Mouse (Mus musculus) heart, postnatal 0 days (tissue): Measurements from ENCODE around the gene Ube2l3. TPM values are rescaled to one million over a fixed set of nuclear protein-coding genes. Genes with fewer than 3 reads are reported as not detected.
"Not testable (repeated sequence)": the region's sequence is repeated elsewhere in the genome, so short reads cannot be mapped to it uniquely, and the experiment has no call there.

ENCODE experiments used
- ATAC-seq: fragments of 200-750 bp; cut with Nextera tagmentation; 2 replicates; pipeline ENCODE4 v1.8.0; 2017; ENCODE audit warnings: low read depth, moderate number of reproducible peaks, moderate library complexity; ENCODE audit not compliant: insufficient read depth
- DNase-seq: peaks from one replicate; pipeline ENCODE4 v3.0.0-alpha.2; 2016; ENCODE audit warnings: low spot score
- H3K27ac ChIP-seq: fragments of 300-500 bp; sonication (generic); 2 replicates; pipeline ENCODE4 v1.5.1; 2014; ENCODE audit warnings: low read depth, mild to moderate bottlenecking
- H3K27me3 ChIP-seq: fragments of 300-500 bp; sonication (generic); 2 replicates; pipeline ENCODE4 v1.6.1; 2014; ENCODE audit warnings: low read length, mixed read lengths; ENCODE audit not compliant: control insufficient read depth, insufficient read depth
- H3K36me3 ChIP-seq: fragments of 300-500 bp; sonication (generic); replicated peaks from 2 replicates; pipeline ENCODE4 v1.6.1; 2014; ENCODE audit warnings: low read length, mixed read lengths; ENCODE audit not compliant: control insufficient read depth, insufficient read depth
- H3K4me1 ChIP-seq: fragments of 300-500 bp; sonication (generic); 2 replicates; pipeline ENCODE4 v1.6.1; 2014; ENCODE audit warnings: antibody characterized with exemption; ENCODE audit not compliant: control insufficient read depth, insufficient read depth
- H3K4me2 ChIP-seq: fragments of 300-500 bp; sonication (generic); 2 replicates; pipeline ENCODE4 v1.6.1; 2014; ENCODE audit warnings: low read depth, mild to moderate bottlenecking, low read length, moderate library complexity
- H3K4me3 ChIP-seq: fragments of 300-500 bp; sonication (generic); 2 replicates; pipeline ENCODE4 v1.5.1; 2014; ENCODE audit warnings: low read depth, low read length
- H3K9ac ChIP-seq: fragments of 300-500 bp; sonication (generic); replicated peaks from 2 replicates; pipeline ENCODE4 v1.6.1; 2014; ENCODE audit warnings: low read depth, low read length, mixed read lengths
- H3K9me3 ChIP-seq: fragments of 300-500 bp; sonication (generic); replicated peaks from 2 replicates; pipeline ENCODE4 v1.6.1; 2016; ENCODE audit warnings: low read length; ENCODE audit not compliant: control insufficient read depth
- CTCF ChIP-seq: IDR thresholded peaks from 2 replicates; pipeline ENCODE4 v1.5.1; 2016; ENCODE audit warnings: antibody characterized with exemption, control low read depth, low read depth
- EP300 ChIP-seq: IDR thresholded peaks from 2 replicates; pipeline ENCODE4 v1.6.1; 2016; ENCODE audit warnings: antibody characterized with exemption, low read depth
- WGBS: fragments of 180-500 bp; shearing (Covaris S2); extraction: QIAGEN DNeasy Blood & Tissue Kit; methylation state at CpG from one replicate; pipeline ENCODE4 v1.1.7; 2014; 5-methylcytosine and 5-hydroxymethylcytosine counted together
- polyA plus RNA-seq: library from polyadenylated mRNA; unstranded; fragments of >200 nt; fragmentation: Nextera tagmentation; extraction: Ambion mirVana; gene quantifications from 2 replicates; pipeline ENCODE4 v1.2.1, GENCODE M21; 2015
- total RNA-seq: library from RNA; depleted of rRNA; stranded (reverse); fragments of >200 nt; gene quantifications from 2 replicates; pipeline ENCODE4 v1.2.3, GENCODE M21; 2014; ENCODE audit warnings: low replicate concordance

Ube2l3 gene
- total and polyA plus RNA-seq, 2 experiments from 2014 or later = 62.5 to 254 TPM

DNA sequence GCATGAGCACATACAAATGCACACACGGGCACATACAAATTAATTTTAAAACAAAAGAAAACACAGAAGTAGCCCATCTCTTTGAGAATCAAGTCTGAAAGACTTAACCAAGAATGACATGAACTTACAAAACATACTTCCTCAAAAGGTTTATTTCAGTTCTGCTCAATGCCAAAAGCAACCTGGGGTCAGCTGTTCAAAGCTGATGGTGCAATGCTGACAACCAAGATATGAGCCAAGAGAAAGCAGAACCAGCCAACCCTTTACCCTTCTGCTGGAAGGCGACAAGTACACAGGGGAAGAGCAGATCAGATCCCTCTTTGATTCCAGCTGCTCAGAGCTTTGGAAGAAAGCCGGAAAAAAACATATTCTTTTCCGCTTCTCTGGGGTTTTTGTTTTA is 21.1 kb downstream of the Ube2l3 start:
- Histone ChIP-seq H3K4me3 (no peak overlapping the region), H3K27me3 (no peaks in the 10 kb centered on the region), H3K9me3 (no peaks in the 10 kb centered on the region), H3K27ac (0 out of 2 replicates have a peak overlapping the region, but pooled peaks have one; percentile 7), H3K36me3 (peaks cover 12% of the 10 kb centered on the region; the same call in 1 of the 2 replicates), H3K4me2 (no peak overlapping the region), H3K4me1 (peaks cover 6% of the 10 kb centered on the region; the same call in 1 of the 2 replicates), H3K9ac (no peak overlapping the region)
- TF ChIP-seq EP300 (no peak), CTCF (no peak)
- 56% methylated on average over 4 of the region's 4 CpGs for WGBS
- DNase-seq (no peak), ATAC-seq (no peak)

GRCm38 (mm10) chr16:17179706-17180105 is 22.7 kb downstream of the Ube2l3 start:
- DNase-seq = no peak
- no peak overlapping the region for H3K4me3 ChIP-seq
- 92% methylated on average over 3 of the region's 3 CpGs for WGBS
- H3K27me3 ChIP-seq = no peaks in the 10 kb centered on the region
- no peak overlapping the region for H3K27ac ChIP-seq
- H3K4me1 ChIP-seq = peaks cover 6% of the 10 kb centered on the region; the same call in 1 of the 2 replicates
- H3K4me2 ChIP-seq = no peak overlapping the region
- TF ChIP-seq EP300 (no peak), CTCF (no peak)
- no peaks in the 10 kb centered on the region for H3K9me3 ChIP-seq
- peaks cover 22% of the 10 kb centered on the region for H3K36me3 ChIP-seq
- no peak overlapping the region for H3K9ac ChIP-seq
- ATAC-seq = no peak

DNA sequence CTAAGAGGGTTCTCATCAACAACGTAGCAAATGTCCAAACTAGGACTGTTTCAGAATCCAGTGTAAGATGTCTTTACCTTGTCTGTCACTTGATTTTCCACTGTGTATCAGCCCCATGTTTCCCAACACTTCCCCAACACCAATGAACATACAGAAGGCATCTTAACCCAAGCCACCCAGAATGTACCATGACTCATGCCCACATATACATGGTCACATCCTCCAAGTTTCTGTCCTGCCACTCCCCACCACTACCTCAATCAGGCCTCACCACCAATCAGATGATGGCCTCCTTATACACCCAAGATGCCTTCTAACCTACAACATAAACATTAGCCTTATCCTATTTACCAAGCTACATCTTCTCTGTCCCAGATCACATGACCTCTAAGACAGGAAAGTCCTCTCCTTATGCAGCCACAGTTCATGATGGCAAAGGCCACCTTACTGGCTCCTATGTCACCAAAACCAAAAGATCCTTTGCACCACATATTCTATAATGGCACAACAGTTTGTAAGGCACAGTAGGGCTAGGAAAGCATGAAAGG is 24.8 kb downstream of the Ube2l3 start:
- DNase-seq (no peak), ATAC-seq (no peak)
- H3K9ac ChIP-seq = no peak overlapping the region
- no peaks in the 10 kb centered on the region for H3K9me3 ChIP-seq
- no peak overlapping the region for H3K4me3 ChIP-seq
- peaks cover 6% of the 10 kb centered on the region; the same call in 1 of the 2 replicates for H3K4me1 ChIP-seq
- no peak overlapping the region for H3K4me2 ChIP-seq
- H3K36me3 ChIP-seq = peaks cover 40% of the 10 kb centered on the region
- H3K27ac ChIP-seq = no peak overlapping the region
- no peaks in the 10 kb centered on the region for H3K27me3 ChIP-seq
- no peak for TF ChIP-seq CTCF
- no peak for TF ChIP-seq EP300
- 85% methylated on average over 1 of the region's 1 CpGs for WGBS

GRCm38 (mm10) chr16:17175765-17176164 is 26.7 kb downstream of the Ube2l3 start:
- Histone ChIP-seq H3K4me1 (peaks cover 6% of the 10 kb centered on the region; the same call in 1 of the 2 replicates), H3K4me2 (no peak overlapping the region), H3K9ac (no peak overlapping the region), H3K4me3 (no peak overlapping the region), H3K9me3 (no peaks in the 10 kb centered on the region), H3K27me3 (no peaks in the 10 kb centered on the region), H3K27ac (no peak overlapping the region), H3K36me3 (peaks cover 52% of the 10 kb centered on the region)
- ATAC-seq (no peak), DNase-seq (no peak)
- 80% methylated on average over 2 of the region's 2 CpGs for WGBS
- TF ChIP-seq CTCF = no peak
- TF ChIP-seq EP300 = no peak

DNA sequence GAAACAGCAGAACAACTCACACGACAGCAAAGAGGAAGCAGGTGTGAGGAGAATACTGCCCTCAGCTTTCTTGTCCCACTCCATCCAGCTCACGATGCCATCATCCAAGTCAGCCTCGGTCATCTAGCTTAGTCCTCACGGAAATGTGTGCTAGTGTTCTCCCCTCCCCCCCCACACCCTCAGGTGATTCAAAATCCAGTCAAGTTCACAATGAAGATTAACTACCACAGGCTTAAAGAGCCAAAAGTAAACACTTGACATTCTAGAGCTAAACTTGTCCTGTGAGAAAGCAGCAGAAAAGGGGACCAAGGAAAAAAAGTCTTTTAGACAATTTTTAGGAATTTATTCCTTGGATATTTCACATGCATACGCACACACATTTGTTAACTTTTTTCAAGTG is 34.4 kb downstream of the Ube2l3 start:
- no peak overlapping the region for H3K27ac ChIP-seq
- 91% methylated on average over 5 of the region's 5 CpGs for WGBS

DNA sequence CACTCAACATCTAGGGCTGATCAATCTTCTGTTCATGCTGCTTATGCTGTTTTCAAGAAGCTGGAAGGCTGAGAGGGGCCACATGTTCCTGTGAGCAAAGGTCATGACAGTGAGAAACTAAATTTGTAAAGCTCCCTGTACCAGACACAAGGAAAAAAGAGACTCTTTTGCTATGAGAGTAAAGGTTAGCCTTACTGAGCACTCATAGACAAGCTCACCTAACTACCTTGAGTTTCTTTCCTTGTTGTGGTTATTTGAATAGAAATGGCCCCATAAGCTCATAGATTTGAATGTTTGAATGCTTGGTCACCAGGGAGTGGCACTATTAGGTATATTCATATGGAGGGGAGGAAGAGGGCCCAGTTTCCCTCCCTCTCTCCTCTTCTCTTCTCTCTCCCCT is 35.3 kb downstream of the Ube2l3 start:
- Histone ChIP-seq H3K9ac (no peak overlapping the region), H3K27me3 (no peaks in the 10 kb centered on the region), H3K9me3 (no peaks in the 10 kb centered on the region), H3K27ac (no peak overlapping the region), H3K4me2 (no peak overlapping the region), H3K4me1 (no peaks in the 10 kb centered on the region), H3K4me3 (no peak overlapping the region), H3K36me3 (peaks cover 32% of the 10 kb centered on the region)
- ATAC-seq (no peak), DNase-seq (no peak)
- no peak for TF ChIP-seq EP300
- TF ChIP-seq CTCF = no peak

More for the DNA sequence above, 34.4 kb downstream of the Ube2l3 start:
- no peaks in the 10 kb centered on the region for H3K4me1 ChIP-seq
- no peak for TF ChIP-seq CTCF
- TF ChIP-seq EP300 = no peak
- H3K9ac ChIP-seq = no peak overlapping the region
- H3K36me3 ChIP-seq = peaks cover 35% of the 10 kb centered on the region
- DNase-seq = no peak
- H3K9me3 ChIP-seq = no peaks in the 10 kb centered on the region
- ATAC-seq = no peak
- no peaks in the 10 kb centered on the region for H3K27me3 ChIP-seq
- no peak overlapping the region for H3K4me3 ChIP-seq
- no peak overlapping the region for H3K4me2 ChIP-seq

- not testable (repeated sequence) for ATAC-seq, H3K4me2 ChIP-seq, H3K4me3 ChIP-seq, H3K27me3 ChIP-seq, DNase-seq, H3K27ac ChIP-seq, H3K4me1 ChIP-seq, H3K9me3 ChIP-seq, H3K9ac ChIP-seq
- WGBS = 93% methylated on average over 1 of the region's 1 CpGs
- peaks cover 25% of the 10 kb centered on the region for H3K36me3 ChIP-seq
Measured at GRCm38 (mm10) chr16:17165478-17165877, 37.0 kb downstream of the Ube2l3 start.
